Mouse (Mus musculus) embryo, embryonic 9.5 days (tissue): Measurements from ENCODE around the gene Maz.

Source experiments
- DNase-seq: peaks from one replicate; pipeline ENCODE4 v3.0.0-alpha.2; 2017; ENCODE audit errors: extremely low spot score

Gene Maz

DNA sequence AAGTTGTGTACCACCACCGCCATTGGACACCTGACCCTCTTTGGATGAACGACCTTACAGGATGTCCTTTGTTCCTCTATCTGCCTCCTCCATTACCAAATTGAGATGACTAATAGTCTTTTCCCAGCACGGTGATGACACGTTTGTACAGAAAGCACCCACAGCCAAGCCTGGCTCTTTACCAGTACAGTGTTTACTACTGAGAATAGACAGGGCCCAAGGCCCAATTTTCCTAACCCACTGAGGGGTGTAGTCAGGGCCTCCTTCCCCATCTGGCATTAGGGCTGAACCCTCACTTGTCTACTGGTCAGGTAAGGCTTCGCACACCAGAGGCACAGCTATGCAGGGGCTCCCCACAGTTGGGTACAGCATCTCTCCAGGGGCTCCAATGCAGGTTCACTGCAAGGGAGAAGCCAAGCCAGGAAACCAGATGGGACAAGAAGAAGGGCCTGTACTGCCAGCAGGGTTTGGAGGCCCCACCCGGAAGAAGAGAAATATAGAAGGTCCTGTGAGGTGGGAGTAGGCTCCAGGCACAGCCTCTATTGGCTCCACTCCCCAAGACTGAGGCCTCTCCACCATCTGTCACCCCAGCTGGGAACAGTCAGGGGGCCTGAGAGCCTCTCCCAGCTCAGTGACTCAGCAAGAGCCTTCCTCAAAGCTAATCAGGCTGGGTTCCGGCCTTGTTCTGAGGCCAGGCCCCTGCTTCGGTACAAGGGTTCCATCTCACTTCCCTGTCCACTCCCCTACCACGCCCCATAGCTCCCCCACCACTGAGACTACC is 18.4 kb downstream of the Maz start:
- peak; percentile 24 for DNase-seq

DNA sequence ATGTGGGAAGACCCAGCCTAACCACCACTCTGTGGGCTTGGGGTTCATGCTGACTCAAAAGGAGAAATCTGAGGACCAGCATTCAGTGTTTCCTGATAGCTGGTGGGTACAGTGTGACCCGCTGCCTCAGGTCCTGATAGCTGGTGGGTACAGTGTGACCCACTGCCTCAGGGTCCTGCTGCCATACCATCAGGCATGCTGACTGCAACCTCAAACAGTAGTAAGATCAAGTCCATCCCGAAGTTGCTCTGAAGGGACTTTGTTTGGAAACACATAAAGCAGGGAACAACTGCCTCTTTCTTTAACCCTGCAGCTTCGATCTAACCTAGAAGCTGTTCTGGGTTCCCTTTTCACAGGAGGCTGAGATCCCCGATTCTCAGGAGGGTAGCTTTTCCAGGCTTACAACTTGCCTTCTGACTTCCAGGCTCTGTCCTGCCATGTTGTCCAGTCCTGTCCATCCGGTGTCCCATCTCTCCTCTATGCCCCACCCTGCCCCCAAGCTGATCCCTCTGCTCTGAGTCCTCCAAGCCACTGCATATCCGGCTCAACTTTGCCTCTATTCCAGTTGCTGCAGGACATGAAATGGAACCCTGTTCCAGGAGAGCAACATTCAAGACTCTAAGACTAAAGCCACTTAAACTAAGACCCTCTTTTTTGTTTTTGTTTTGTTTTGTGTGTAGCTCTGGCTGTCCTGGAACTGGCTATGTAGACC is 19.4 kb downstream of the Maz start:
- no peak for DNase-seq

DNA sequence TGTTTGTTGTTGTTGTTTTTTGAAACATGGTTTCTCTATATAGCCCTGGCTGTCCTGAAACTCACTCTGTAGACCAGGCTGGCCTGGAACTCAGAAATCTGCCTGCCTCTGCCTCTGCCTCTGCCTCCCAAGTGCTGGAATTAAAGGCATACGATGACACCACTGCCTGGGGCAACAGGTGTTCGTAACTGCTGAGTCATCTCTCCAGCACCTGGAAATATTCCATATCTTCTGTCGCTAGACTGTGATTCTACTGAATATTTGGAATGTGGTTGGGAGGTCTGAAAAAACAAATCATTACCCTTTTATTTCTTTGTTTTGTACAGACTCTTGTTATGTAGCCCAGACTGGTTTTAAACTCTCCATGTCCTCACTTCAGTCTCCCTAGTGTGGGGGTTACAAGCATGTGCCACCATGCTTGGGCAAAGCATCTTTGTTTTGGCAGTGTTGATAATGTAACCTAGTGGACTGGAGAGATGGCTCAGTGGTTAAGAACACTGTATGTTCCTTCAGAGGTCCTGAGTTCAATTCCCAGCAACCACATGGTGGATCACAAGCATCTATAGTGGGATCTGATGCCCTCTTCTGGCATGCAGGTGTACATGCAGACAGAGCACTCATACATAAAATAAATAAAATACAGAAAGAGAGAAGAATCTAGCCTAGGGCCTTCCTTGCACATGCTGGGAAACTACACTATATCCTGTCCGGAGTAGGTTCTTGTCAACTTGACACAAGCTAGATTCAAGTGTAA is 22.5 kb downstream of the Maz start:
- DNase-seq: no peak

DNA sequence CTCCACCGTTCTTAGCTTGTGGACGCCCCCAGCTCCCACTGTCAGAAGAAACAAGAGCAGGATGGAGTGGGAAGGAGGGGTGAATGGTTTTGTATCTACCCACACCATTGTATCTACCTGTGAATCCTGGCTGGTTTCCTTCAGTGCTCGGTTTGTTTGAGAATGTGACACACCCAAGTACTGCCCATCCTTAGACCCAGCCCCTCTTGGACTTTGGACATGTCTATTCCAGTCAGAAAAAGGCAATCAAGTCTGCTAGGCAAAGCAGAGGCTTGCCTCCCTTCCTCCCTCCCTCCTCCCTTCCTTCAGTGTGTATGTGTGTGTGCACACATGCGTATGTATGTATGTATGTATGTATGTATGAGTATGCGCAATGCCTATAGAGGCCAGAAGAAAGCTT is 23.2 kb downstream of the Maz start:
- DNase-seq: no peak

DNA sequence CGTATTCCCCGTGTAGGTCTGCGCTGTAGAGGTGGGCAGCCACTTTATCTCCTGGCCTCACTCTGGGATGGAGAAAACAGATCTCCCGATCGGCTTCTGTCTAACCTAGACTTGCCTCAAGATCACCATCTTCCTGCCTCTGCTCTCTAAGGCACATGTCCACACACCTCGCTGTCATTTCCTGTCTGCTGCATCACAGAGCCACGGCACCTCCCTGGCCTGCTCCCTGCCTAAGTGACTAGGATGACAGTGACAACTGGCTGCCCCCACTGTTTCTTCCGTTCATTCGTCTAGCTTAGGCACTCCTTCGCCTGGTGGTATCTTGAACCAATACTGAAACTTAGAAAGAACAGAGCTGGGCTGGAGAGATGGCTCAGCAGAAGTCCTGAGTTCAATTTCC is 27.3 kb downstream of the Maz start:
- DNase-seq: no peak

DNA sequence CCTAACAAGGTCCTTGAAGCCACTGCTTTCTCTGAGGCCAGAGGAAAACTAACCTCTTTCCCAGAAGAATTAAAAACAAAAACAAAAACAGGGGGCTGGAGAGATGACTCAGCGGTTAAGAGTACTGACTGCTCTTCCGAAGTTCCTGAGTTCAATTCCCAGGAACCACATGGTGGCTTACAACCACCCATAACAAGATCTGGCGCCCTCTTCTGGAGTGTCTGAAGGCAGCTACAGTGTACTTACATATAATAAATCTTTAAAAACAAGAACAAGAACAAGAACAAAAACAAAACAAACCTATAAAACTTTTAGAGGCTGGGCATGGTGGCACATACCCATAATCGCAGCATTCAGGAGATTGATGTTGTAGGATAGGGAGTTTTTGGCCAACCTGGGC is 30.4 kb downstream of the Maz start:
- DNase-seq: no peak

DNA sequence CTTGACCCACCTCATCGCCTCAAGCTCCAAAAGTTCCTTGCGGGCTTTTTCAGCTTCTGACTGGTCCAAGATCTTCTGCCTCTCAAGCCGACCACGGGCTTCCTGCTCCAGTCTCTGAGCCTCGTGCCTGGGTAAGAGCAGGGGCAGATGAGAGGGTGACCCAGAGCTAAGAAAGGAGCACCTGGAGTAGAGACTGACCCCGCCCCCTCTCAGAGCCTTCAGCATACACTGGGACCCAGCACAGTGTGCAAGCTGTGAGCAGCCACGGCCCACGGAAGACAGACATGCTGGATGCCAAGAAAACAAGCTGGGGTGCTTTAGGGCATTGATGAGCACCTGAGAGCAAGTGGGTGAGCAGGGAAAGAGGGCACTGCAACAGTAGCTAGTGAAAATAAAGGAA is 38.0 kb downstream of the Maz start:
- no peak for DNase-seq

DNA sequence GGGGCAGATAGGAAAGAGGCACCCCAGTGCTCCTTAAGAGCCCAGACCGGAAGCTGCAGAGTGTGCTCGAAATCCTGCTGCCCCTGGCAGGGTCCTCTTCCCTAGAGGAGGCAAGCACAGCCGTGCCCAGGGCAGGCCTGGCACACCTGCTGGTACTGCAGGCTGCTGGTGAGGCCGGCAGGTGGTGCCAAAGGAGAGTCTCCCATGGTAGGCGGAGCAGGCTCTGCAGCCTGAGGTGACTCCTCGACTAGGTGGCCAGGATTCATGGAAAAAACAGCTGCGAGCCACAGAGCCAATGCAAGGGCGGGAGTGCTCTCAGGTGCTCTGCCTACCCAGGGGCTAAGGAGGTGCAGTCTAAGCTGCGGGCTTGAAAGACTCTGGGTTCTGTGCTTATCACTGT is 40.5 kb downstream of the Maz start:
- DNase-seq: no peak

DNA sequence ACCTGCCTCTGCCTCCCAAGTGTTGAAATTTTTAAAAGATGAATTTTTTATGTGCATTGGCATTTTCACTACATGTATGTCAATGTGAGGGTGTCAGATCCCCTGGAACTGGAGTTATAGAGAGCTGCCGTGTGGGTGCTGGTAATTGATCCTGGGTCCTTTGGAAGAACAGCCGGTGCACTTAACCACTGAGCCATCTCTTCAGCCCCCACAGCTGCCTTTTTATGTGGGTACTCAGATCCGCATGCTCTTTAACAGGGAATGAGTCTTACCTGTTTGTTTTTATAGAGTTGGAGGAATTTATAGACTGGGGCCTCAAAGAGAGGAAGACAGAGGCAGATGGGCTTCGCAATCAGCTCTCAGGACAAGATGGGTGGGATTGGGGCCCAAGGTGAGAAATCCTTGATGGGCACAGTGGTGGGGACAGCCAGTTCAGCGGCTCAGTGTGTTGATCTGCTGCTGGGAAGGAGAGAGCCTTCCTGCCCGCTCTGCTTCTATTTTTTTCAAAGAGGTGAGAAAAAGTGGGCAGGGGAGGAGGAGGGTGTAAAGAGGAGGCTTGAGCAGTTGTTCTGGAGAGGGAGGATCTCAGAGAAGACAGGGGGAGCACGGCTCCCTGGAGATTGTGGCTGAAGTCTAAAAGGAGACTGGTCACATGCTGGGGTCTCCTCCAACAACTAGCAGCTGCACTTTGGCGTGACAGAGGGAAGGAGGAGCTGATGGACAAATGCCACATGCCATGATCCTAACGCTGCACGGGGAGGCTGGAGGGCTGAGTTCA is 42.0 kb downstream of the Maz start:
- no peak for DNase-seq

DNA sequence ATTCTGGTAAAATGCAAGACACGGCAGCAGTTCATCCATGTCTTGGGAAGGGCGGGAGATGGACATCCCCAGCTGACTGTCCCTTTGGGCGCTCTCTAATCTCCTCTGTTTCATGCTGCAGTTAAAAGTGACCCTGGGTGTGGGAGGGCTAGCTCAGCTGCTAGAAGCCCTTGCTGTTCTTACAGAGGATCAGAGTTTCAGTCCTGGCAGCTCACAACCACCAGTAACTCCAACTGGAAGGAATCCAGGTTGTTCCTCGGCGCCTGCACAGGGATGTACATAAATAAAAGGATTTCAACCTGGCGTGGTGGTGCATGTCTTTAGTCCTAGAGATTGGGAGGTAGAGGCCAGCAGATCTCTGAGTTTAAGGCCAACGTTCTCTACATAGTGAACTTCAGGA is 43.7 kb downstream of the Maz start:
- DNase-seq: no peak

DNA sequence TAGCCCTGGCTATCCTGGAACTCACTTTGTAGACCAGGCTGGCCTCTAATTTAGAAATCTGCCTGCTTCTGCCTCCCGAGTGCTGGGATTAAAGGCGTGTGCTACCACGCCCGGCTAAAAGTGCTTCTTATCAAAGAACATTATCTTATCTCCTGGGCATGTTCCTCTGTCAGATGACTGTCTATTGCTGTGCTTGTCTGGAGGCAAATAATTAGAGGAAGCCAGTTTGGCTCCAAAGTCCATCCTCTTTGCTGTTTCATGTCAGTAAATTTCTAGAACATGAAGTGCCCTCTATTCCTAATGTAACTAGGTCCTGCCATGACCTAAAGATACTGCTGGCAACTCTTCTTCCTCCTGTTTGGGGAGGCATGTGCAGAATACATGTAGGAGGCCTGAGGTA is 44.8 kb downstream of the Maz start:
- no peak for DNase-seq

DNA sequence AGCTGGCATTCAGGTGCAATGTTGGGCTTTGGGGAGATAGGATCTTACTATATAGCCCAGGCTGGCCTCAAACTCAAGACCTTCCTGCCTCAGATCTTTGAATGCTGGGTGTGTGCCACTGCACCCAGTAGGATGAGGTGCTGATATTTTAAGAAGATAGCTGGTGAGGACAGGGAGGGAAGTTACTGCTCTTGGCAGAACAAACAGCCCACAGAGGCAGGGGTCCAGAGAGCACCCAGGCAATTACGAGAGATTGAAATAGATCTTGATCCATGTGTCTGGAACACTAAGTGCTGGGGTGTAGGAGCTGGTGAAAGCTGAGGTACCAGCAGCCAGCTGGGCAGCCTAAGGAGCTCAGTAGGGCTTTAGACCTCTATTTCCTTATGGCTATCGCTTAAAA is 45.2 kb downstream of the Maz start:
- no peak for DNase-seq

DNA sequence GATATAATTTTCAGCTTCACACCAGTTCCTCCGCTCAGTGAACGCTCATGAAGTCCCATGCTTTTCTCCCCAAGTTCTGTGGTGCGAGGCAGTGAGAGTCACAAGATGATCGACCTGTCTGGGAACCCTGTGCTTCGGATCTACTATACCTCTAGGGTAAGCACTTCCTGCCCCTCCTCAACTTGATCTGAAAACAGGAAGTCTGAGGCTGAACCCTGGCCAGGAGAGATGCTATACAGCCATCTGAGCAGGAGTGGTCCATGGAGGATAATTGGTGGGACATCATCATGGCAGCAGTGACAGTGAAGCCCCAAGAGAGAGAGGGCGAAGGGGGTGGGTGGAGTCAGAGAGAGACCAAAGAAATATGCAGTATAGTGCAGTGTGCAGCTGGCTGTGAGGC is 48.0 kb downstream of the Maz start:
- no peak for DNase-seq

DNA sequence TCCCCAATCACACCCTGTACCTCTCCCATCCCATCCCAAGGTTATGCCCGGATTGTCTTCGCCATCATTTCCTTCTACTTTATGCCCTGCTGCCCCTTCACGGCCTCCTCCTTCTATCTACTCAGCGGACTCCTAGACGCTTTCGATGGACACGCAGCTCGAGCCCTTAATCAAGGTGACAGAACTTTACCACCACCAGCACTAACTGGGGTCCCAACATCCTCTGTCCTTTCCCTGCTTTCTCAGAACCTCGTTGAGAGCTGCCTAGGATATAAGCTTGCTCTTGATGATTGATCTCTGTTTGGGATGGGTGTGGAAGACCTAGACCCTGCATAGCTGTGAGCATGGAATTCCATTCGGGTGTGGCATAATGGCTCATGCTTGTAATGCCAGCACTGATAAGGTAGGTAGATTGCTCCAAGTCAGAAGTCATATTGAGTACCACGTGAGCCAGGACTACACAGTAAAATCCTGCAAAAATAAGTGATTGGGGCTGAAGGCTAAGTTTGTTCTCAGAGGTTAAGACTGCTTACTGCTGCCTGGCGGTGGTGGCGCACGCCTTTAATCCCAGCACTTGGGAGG is 49.9 kb downstream of the Maz start:
- no peak for DNase-seq

DNA sequence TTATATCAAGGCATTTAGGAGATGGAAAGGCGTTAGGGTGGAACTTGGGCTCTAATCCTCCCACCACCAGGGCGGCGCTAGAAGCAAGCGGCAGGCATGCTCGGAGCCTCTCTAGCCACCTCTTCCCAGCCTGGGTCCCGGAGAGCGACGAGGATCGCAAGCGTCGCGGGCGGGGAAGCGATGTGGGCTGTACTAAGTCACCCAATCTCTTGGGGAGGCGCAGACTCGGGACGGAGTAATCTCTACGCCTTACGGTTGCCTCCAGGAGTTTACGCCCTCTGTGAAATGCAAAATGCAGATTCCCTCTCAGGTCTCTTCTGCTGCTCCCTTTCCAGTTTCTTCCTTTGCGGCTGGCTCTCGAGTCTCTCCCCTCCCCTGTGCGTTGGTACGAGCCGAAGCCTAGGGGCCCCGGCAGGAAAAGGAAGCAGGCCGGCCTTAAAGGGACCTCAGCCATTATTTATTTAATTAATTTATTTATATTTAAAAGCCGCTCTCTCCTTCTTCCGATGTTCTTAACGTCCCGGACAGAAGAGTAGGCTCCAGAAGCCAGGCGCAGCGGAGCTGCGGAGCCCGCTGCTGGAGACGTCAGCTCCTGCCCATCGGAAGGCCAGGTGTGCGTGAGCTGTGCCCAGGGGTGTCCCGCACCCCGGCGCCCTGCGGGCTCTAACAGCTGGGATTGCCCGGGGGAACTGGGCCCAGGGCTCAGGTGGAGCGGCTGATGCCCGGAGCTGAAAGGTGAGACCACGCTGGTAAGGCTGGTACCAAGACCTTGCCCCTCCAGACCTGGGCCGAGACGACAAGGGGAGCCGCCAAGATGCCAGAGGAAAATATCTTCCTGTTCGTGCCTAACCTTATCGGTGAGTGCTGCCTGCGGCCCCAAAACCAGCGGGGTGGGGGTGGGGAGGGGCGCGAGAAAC is 50.6 kb downstream of the Maz start, which contains the start of gene Cdiptos:
TSS of gene Cdiptos (minus strand) at position 149 of the 917 bp plus-strand sequence.
- DNase-seq: peak; percentile 94

DNA sequence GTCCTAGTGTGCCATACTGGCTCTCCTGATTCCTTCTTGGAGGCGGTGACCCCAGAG is 51.1 kb downstream of the Maz start, which contains the start of gene Cdipt:
TSS of gene Cdipt (plus strand) at position 22 of the 57 bp plus-strand sequence.
- DNase-seq: no peak

DNA sequence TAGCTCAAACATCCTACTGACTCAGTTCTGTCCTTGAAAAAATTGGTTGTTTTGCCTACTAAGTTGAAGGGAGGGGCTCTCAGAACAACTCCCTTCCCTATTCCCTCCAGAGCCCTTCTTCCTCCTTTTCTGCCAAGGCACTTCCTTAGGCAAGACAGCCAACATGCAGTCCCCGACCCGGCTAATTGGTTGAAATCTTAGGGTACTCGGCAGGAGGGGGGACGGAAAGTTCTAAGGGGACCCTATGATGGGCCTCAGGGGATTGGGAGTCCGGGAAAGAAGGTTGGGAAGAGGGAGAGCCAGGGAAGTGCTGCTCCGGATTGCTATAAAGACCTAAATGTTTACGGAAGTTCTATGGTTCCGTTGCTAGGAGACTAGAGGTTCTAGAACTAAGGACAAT is 51.3 kb downstream of the Maz start:
- DNase-seq: no peak
